ENCODE assay signal across 9 mouse cellular contexts in genomic region chr4:82535606-82536434, GRCm38 (mm10).
DNase-seq lines count a peak whose midpoint lies in the region; ATAC-seq and TF ChIP-seq lines count a peak whose summit lies in the region.
"Had no signal": no experiment of that assay in that cellular context is flagged by ENCODE, and none has a peak within 500 bp of the region (broad histone marks: within the 10 kb centered on the region; RNA-seq: fewer than 3 reads in every experiment).

No protein-coding gene starts in this region.

- WGBS in cerebellum, adult 2 months, result 46% methylated on average over 6 of the region's 6 CpGs
- WGBS in kidney, embryonic 15.5 days, result 59% methylated on average over 6 of the region's 6 CpGs
- WGBS in heart, embryonic 14.5 days, result 63% methylated on average over 6 of the region's 6 CpGs
- 56% methylated on average over 6 of the region's 6 CpGs for WGBS in midbrain, embryonic 14.5 days

- no peak for TF ChIP-seq CTCF in cerebellum, adult 2 months (IDR thresholded peaks at IDR 0.05; ENCODE audit: borderline replicate concordance, insufficient read depth, low read depth, low read length)

- H3K4me3 ChIP-seq in cerebellum, adult 2 months (replicated peaks; ENCODE audit: insufficient read depth, low read depth, low read length), result no peak overlapping the region
- no peak overlapping the region for H3K4me3 ChIP-seq in kidney, embryonic 15.5 days (replicated peaks)
- no peak overlapping the region for H3K4me3 ChIP-seq in heart, embryonic 14.5 days (ENCODE audit: control insufficient read depth in 1 of 2, insufficient read depth in 1 of 2, low read depth in 1 of 2, low read length in 2 of 2)
- H3K4me3 ChIP-seq in midbrain, embryonic 14.5 days (replicated peaks; ENCODE audit: low read depth, low read length), result 0 out of 2 replicates have a peak overlapping the region, but pooled peaks have one; percentile 34

- no peak for TF ChIP-seq POLR2A in cerebellum, adult 2 months (IDR thresholded peaks at IDR 0.05; ENCODE audit: borderline replicate concordance, insufficient read depth, low read length)

- DNase-seq in cerebellum, adult 2 months, result peak; percentile 32 to 60
- DNase-seq in cerebellum, adult 11-12 months, result no peak
- no peak for DNase-seq in kidney, postnatal 36 days
- no peak for DNase-seq in midbrain, embryonic 14.5 days
- DNase-seq in thymus, postnatal 0 days (ENCODE audit: low spot score), result no peak

- H3K27me3 ChIP-seq in cerebellum, adult 2 months (ENCODE audit: control insufficient read depth, insufficient read depth, low read length), result no peaks in the 10 kb centered on the region
- H3K27me3 ChIP-seq in kidney, embryonic 15.5 days, result peaks cover 66% of the 10 kb centered on the region
- H3K27me3 ChIP-seq in heart, embryonic 14.5 days (ENCODE audit: control insufficient read depth, insufficient read depth, low read length), result no peaks in the 10 kb centered on the region
- H3K27me3 ChIP-seq in midbrain, embryonic 14.5 days (ENCODE audit: control insufficient read depth, insufficient read depth, low read length), result peaks cover 43% of the 10 kb centered on the region

- H3K27ac ChIP-seq in cerebellum, adult 2 months (ENCODE audit: insufficient read depth, low read length), result peak overlapping the region; percentile 98
- no peak overlapping the region for H3K27ac ChIP-seq in kidney, embryonic 15.5 days
- peak overlapping the region; percentile 12 to 75; a peak in 3 of 4 replicates for H3K27ac ChIP-seq in heart, embryonic 14.5 days (replicated peaks in 1 of 2; ENCODE audit: control insufficient read depth in 1 of 2, insufficient read depth in 1 of 2, low read depth in 2 of 2, low read length in 2 of 2)
- H3K27ac ChIP-seq in midbrain, embryonic 14.5 days (replicated peaks; ENCODE audit: low read depth, low read length), result no peak overlapping the region
- H3K27ac ChIP-seq: kidney, postnatal 0 days had no signal

- no peak overlapping the region for H3K9ac ChIP-seq in kidney, embryonic 15.5 days
- H3K9ac ChIP-seq in heart, embryonic 14.5 days (ENCODE audit: low read length), result peak overlapping the region; percentile 84; the same call in 1 of the 2 replicates
- H3K9ac ChIP-seq in midbrain, embryonic 14.5 days (replicated peaks; ENCODE audit: low read length), result no peak overlapping the region

- no peaks in the 10 kb centered on the region for H3K36me3 ChIP-seq in kidney, embryonic 15.5 days
- H3K36me3 ChIP-seq in heart, embryonic 14.5 days (ENCODE audit: control insufficient read depth, insufficient read depth, low read length), result no peaks in the 10 kb centered on the region
- H3K36me3 ChIP-seq in midbrain, embryonic 14.5 days (ENCODE audit: control insufficient read depth, insufficient read depth, low read length), result no peaks in the 10 kb centered on the region

- H3K4me2 ChIP-seq in kidney, embryonic 15.5 days, result peak overlapping the region; percentile 75; the same call in 1 of the 2 replicates
- H3K4me2 ChIP-seq in heart, embryonic 14.5 days (ENCODE audit: low read length), result peak overlapping the region; percentile 98
- H3K4me2 ChIP-seq in midbrain, embryonic 14.5 days (ENCODE audit: low read length), result peak overlapping the region; percentile 62

- ATAC-seq in kidney, embryonic 15.5 days (replicated peaks; ENCODE audit: low FRiP score), result no peak
- no peak for ATAC-seq in heart, embryonic 14.5 days (ENCODE audit: insufficient number of reproducible peaks, insufficient read depth, low FRiP score, low read depth)
- ATAC-seq in midbrain, embryonic 14.5 days (ENCODE audit: low FRiP score, low TSS enrichment), result no peak
- ATAC-seq in megakaryocyte, adult 5-6 weeks (ENCODE audit: poor library complexity, severe bottlenecking), result no peak

- peaks cover 29% of the 10 kb centered on the region for H3K4me1 ChIP-seq in cerebellum, adult 2 months (ENCODE audit: control insufficient read depth, insufficient read depth, low read length)
- H3K4me1 ChIP-seq in kidney, embryonic 15.5 days, result peaks cover 52% of the 10 kb centered on the region
- H3K4me1 ChIP-seq in heart, embryonic 14.5 days (ENCODE audit: control insufficient read depth in 2 of 2, insufficient read depth in 2 of 2, low read length in 2 of 2), result peaks cover 61 to 85% of the 10 kb centered on the region in 2 experiments
- peaks cover 35% of the 10 kb centered on the region for H3K4me1 ChIP-seq in midbrain, embryonic 14.5 days (ENCODE audit: control insufficient read depth, insufficient read depth, low read length)

- H3K9me3 ChIP-seq in kidney, embryonic 15.5 days (replicated peaks), result no peaks in the 10 kb centered on the region
- H3K9me3 ChIP-seq in heart, embryonic 14.5 days (ENCODE audit: control insufficient read depth, low read length), result no peaks in the 10 kb centered on the region
- no peaks in the 10 kb centered on the region for H3K9me3 ChIP-seq in midbrain, embryonic 14.5 days (ENCODE audit: control insufficient read depth, low read length)

Comparison
In these comparisons a context has a peak if more than half of its experiments do, and no peak if none do; other contexts are left out.
1. DNase-seq: peak in cerebellum, adult 2 months (2 of 2); none in cerebellum, adult 11-12 months (single experiment), kidney, postnatal 36 days (0 of 2), midbrain, embryonic 14.5 days (single experiment) and thymus, postnatal 0 days (single experiment).
2. H3K27ac ChIP-seq: peak in cerebellum, adult 2 months (single experiment) and heart, embryonic 14.5 days (2 of 2); none in kidney, embryonic 15.5 days (single experiment) and midbrain, embryonic 14.5 days (single experiment).
3. Peak in every context shown above with its lines, with median percentiles within 50 percentile points of each other: H3K4me2 ChIP-seq.